Mouse (Mus musculus) CH12.LX (cell line): ENCODE results near the gene Cryba1. TPM values are rescaled to one million over a fixed set of nuclear protein-coding genes. Genes with fewer than 3 reads are reported as not detected.

Experiments used
- DNase-seq: peaks from one replicate; pipeline ENCODE4 v3.0.0-alpha.2; 2013; ENCODE audit errors: extremely low read depth
- H3K27ac ChIP-seq: 2 replicates; pipeline ENCODE4 v1.5.1; 2012; ENCODE audit warnings: low read depth, mild to moderate bottlenecking, control low read depth, moderate library complexity; ENCODE audit not compliant: insufficient read depth
- H3K27me3 ChIP-seq: replicated peaks from 2 replicates; pipeline ENCODE3; 2012; ENCODE audit warnings: inconsistent platforms
- H3K36me3 ChIP-seq, 2 experiments: replicated peaks in 1 of 2; 2 replicates each; pipeline versions ENCODE3 to v1.6.1; 2012; ENCODE audit warnings: inconsistent platforms in 1 of 2, low read length in 1 of 2, mild to moderate bottlenecking in 1 of 2, mixed read lengths in 1 of 2, moderate library complexity in 1 of 2; ENCODE audit not compliant: control insufficient read depth in 1 of 2, insufficient read depth in 1 of 2
- H3K4me1 ChIP-seq, 2 experiments: 2 replicates each; pipeline ENCODE4 v1.6.1; 2012; ENCODE audit warnings: inconsistent platforms in 1 of 2, moderate library complexity in 1 of 2; ENCODE audit not compliant: insufficient read depth in 2 of 2, control insufficient read depth in 1 of 2
- H3K4me2 ChIP-seq: 2 replicates; pipeline ENCODE4 v1.6.1; 2012; ENCODE audit warnings: low read depth, mild to moderate bottlenecking, control low read depth; ENCODE audit not compliant: poor library complexity, insufficient read depth, severe bottlenecking
- H3K4me3 ChIP-seq, 3 experiments: fragments of 150-350 bp in 1 of 3; sonication (generic) in 1 of 3; replicated peaks in 1 of 3; 2 replicates each; pipeline versions ENCODE3 to v1.5.1; 2011 to 2012; ENCODE audit warnings: low read depth in 2 of 3, low read length in 2 of 3, mild to moderate bottlenecking in 2 of 3, moderate library complexity in 2 of 3, control low read depth in 1 of 3, improper control_type of control experiment in 1 of 3, inconsistent platforms in 1 of 3, mixed read lengths in 1 of 3; ENCODE audit not compliant: poor library complexity in 1 of 3
- H3K79me2 ChIP-seq: replicated peaks from 2 replicates; pipeline ENCODE4 v1.6.1; 2012; ENCODE audit warnings: mild to moderate bottlenecking, moderate library complexity; ENCODE audit not compliant: control insufficient read depth, poor library complexity, insufficient read depth, severe bottlenecking; ENCODE audit errors: extremely low read depth
- H3K9ac ChIP-seq: 2 replicates; pipeline ENCODE4 v1.6.1; 2012; ENCODE audit warnings: low read depth, mild to moderate bottlenecking, control low read depth, moderate library complexity; ENCODE audit not compliant: insufficient read depth
- H3K9me3 ChIP-seq: replicated peaks from 2 replicates; pipeline ENCODE3; 2012; ENCODE audit warnings: low read length, inconsistent platforms, mixed read lengths
- CHD2 ChIP-seq: IDR thresholded peaks from 2 replicates; pipeline ENCODE4 v1.6.1; 2011; ENCODE audit warnings: low read length, improper control_type of control experiment
- CTCF ChIP-seq, 2 experiments: IDR thresholded peaks in 1 of 2; conservative IDR thresholded peaks in 1 of 2; 2 replicates each; pipeline ENCODE4 v1.5.1; 2011 to 2012; ENCODE audit warnings: low read depth in 2 of 2, low read length in 2 of 2, improper control_type of control experiment in 1 of 2, inconsistent platforms in 1 of 2, mild to moderate bottlenecking in 1 of 2, moderate library complexity in 1 of 2
- E2F4 ChIP-seq: IDR thresholded peaks from 2 replicates; pipeline ENCODE4 v1.6.1; 2011; ENCODE audit warnings: low read depth, low read length, improper control_type of control experiment; ENCODE audit not compliant: insufficient replicate concordance
- ELF1 ChIP-seq: IDR thresholded peaks from 2 replicates; pipeline ENCODE4 v1.6.1; 2014; ENCODE audit warnings: low read depth, mild to moderate bottlenecking, inconsistent platforms, low read length, improper control_type of control experiment
- HCFC1 ChIP-seq: IDR thresholded peaks from 2 replicates; pipeline ENCODE4 v1.6.1; 2012; ENCODE audit warnings: low read depth, mild to moderate bottlenecking, inconsistent platforms, low read length, improper control_type of control experiment
- JUND ChIP-seq: conservative IDR thresholded peaks from 2 replicates; pipeline ENCODE4 v1.6.1; 2011; ENCODE audit warnings: low read depth, low read length, improper control_type of control experiment
- KAT2A ChIP-seq: IDR thresholded peaks from 2 replicates; pipeline ENCODE4 v1.6.1; 2012; ENCODE audit warnings: low read length, improper control_type of control experiment, inconsistent platforms; ENCODE audit not compliant: insufficient replicate concordance
- MAX ChIP-seq: IDR thresholded peaks from 2 replicates; pipeline ENCODE4 v1.6.1; 2011; ENCODE audit warnings: low read length, improper control_type of control experiment
- MAZ ChIP-seq: IDR thresholded peaks from 2 replicates; pipeline ENCODE4 v1.6.1; 2012; ENCODE audit warnings: low read depth, mild to moderate bottlenecking, inconsistent platforms, low read length, improper control_type of control experiment, moderate library complexity
- MXI1 ChIP-seq: IDR thresholded peaks from 2 replicates; pipeline ENCODE4 v1.6.1; 2011; ENCODE audit warnings: mild to moderate bottlenecking, low read depth, low read length, improper control_type of control experiment
- MYC ChIP-seq: IDR thresholded peaks from 2 replicates; pipeline ENCODE4 v1.6.1; 2011; ENCODE audit warnings: low read depth, mild to moderate bottlenecking, improper control_type of control experiment, low read length
- NELFE ChIP-seq: IDR thresholded peaks from 2 replicates; pipeline ENCODE4 v1.6.1; 2011; ENCODE audit warnings: low read depth, low read length, improper control_type of control experiment
- NRF1 ChIP-seq: IDR thresholded peaks from 2 replicates; pipeline ENCODE4 v1.6.1; 2014; ENCODE audit warnings: low read depth, mild to moderate bottlenecking, inconsistent platforms, low read length, improper control_type of control experiment, moderate library complexity
- PAX5 ChIP-seq: IDR thresholded peaks from 2 replicates; pipeline ENCODE4 v1.6.1; 2012; ENCODE audit warnings: low read length, inconsistent platforms, mixed read lengths
- POLR2A ChIP-seq: IDR thresholded peaks from 2 replicates; pipeline ENCODE4 v1.6.1; 2011; ENCODE audit warnings: low read depth, mild to moderate bottlenecking, improper control_type of control experiment, low read length
- RAD21 ChIP-seq: IDR thresholded peaks from 2 replicates; pipeline ENCODE4 v1.6.1; 2011; ENCODE audit warnings: low read depth, mild to moderate bottlenecking, low read length, improper control_type of control experiment, moderate library complexity
- SIN3A ChIP-seq: IDR thresholded peaks from 2 replicates; pipeline ENCODE4 v1.6.1; 2012; ENCODE audit warnings: low read length, improper control_type of control experiment, inconsistent platforms
- USF2 ChIP-seq: conservative IDR thresholded peaks from 2 replicates; pipeline ENCODE4 v1.6.1; 2011; ENCODE audit warnings: low read depth, low read length, improper control_type of control experiment
- ZC3H11A ChIP-seq: IDR thresholded peaks from 2 replicates; pipeline ENCODE4 v1.6.1; 2012; ENCODE audit warnings: low read depth, mild to moderate bottlenecking, inconsistent platforms, low read length, improper control_type of control experiment
- ZMIZ1 ChIP-seq: IDR thresholded peaks from 2 replicates; pipeline ENCODE4 v1.6.1; 2012; ENCODE audit warnings: low read depth, mild to moderate bottlenecking, inconsistent platforms, low read length, improper control_type of control experiment
- ZNF384 ChIP-seq: IDR thresholded peaks from 2 replicates; pipeline ENCODE4 v1.6.1; 2012; ENCODE audit warnings: low read depth, low read length, improper control_type of control experiment, inconsistent platforms
- dilution Hi-C: fragments of 300-500 bp; cut with MboI; formaldehyde crosslinking; loops from 2 replicates; pipeline ENCODE4 v1.14.3; 2020; ENCODE audit warnings: low sequenced_read_pairs; ENCODE audit not compliant: extremely low pct_unique_long_range_greater_than_20kb, extremely low pct_ligation_motif_present
- in situ Hi-C: fragments of 300-500 bp; cut with MboI; formaldehyde crosslinking; loops from 3 replicates; pipeline ENCODE4 v1.14.3; 2019; ENCODE audit warnings: low sequenced_read_pairs, low pct_ligation_motif_present, low pct_unique_long_range_greater_than_20kb, mixed read lengths
- polyA plus RNA-seq: library from polyadenylated mRNA; unstranded; fragments of >175 nt; gene quantifications from 2 replicates; pipeline ENCODE4 v1.2.1, GENCODE M21; 2012; ENCODE audit warnings: low read depth; ENCODE audit not compliant: insufficient read length
- total RNA-seq, 2 experiments: library from RNA; depleted of rRNA; stranded (reverse); fragments of 300-350 nt in 1 of 2; fragments of >200 nt in 1 of 2; gene quantifications; 2 replicates each; pipeline ENCODE4 v1.2.3; 2012 to 2014

Cryba1 gene
- total and polyA plus RNA-seq, 3 experiments, result not detected

DNA sequence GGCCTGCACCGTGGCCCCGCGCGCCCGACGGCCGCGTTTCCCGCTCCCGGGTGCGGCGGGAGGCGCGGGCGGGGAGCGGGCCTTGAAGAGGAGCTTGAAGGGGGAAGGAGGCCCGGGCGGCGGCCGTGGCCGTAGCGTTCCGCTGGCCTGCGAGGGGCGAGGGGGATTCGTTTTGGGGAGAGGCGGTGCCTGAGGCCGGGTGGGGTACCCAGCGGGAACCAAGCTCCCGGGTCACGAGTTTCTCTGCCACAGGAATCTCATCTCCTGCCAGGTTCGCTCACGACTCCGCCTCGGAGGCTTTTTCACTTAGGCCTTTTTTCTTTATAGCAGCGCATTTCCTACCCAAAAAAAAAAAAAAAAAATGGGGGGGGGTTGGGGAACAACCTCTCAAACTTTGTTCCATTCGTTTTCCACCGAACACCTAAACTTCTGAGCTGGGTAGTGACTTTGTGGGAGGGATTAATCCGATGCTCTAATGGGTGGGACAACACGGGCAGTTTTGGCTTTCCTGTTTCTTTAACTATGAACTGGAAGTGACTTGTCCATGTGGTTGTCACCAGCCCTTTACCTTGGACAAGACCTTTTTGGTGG, 37.4 kb downstream of the Cryba1 start:
- H3K9ac ChIP-seq, result peak overlapping the region; percentile 97
- H3K4me3 ChIP-seq, result peak overlapping the region; percentile 77 to 98 (median 84)
- dilution Hi-C loops (no loop called here), in situ Hi-C loops (no loop called here)
- H3K27me3 ChIP-seq, result no peaks in the 10 kb centered on the region
- DNase-seq, result peak; percentile 58
- peaks cover 0 to 46% of the 10 kb centered on the region in 2 experiments; a peak in 2 of 4 replicates for H3K4me1 ChIP-seq
- peaks cover 62% of the 10 kb centered on the region for H3K79me2 ChIP-seq
- no peak for TF ChIP-seq PAX5
- no peak for TF ChIP-seq KAT2A
- no peak for TF ChIP-seq USF2
- TF ChIP-seq E2F4, result no peak
- peak; percentile 56; the same call in 1 of the 2 replicates for TF ChIP-seq MAX
- peak; percentile 76 for TF ChIP-seq MXI1
- no peak for TF ChIP-seq ELF1
- TF ChIP-seq MYC, result peak; percentile 8; the same call in 1 of the 2 replicates
- no peak for TF ChIP-seq MAZ
- TF ChIP-seq POLR2A, result no peak
- no peak for TF ChIP-seq CTCF (conservative IDR thresholded peaks at IDR 0.05 in 1 of 2, IDR thresholded peaks at IDR 0.05 in 1 of 2; ENCODE audit: low read depth in 2 of 2, low read length in 2 of 2)
- 0 out of 2 replicates have a peak, but pooled peaks have one; percentile 21 for TF ChIP-seq HCFC1
- TF ChIP-seq RAD21, result no peak
- TF ChIP-seq ZNF384, result peak; percentile 82
- no peak for TF ChIP-seq NRF1
- peak; percentile 97 for TF ChIP-seq SIN3A
- 0 out of 2 replicates have a peak, but pooled peaks have one; percentile 6 for TF ChIP-seq NELFE
- TF ChIP-seq CHD2, result 0 out of 2 replicates have a peak, but pooled peaks have one; percentile 42
- no peak for TF ChIP-seq JUND
- no peak for TF ChIP-seq ZC3H11A
- TF ChIP-seq ZMIZ1, result no peak
- peaks cover 13 to 36% of the 10 kb centered on the region in 2 experiments for H3K36me3 ChIP-seq
- H3K4me2 ChIP-seq, result peak overlapping the region; percentile 72
- H3K27ac ChIP-seq, result peak overlapping the region; percentile 70
- no peaks in the 10 kb centered on the region for H3K9me3 ChIP-seq
